Mouse (Mus musculus) brain, embryonic 14.5 days (tissue): ENCODE measurements around the gene Enpp3.

ENCODE experiments used
- CTCF ChIP-seq: fragments of 200-500 bp; IDR thresholded peaks from 2 replicates; pipeline ENCODE4 v1.5.1; 2012; ENCODE audit warnings: inconsistent platforms, mild to moderate bottlenecking, moderate library complexity, borderline replicate concordance; ENCODE audit not compliant: insufficient read depth, insufficient read length; ENCODE audit errors: extremely low read depth
- POLR2A ChIP-seq: fragments of 200-500 bp; IDR thresholded peaks from 2 replicates; pipeline ENCODE4 v1.6.1; 2012; ENCODE audit warnings: mild to moderate bottlenecking, inconsistent platforms, borderline replicate concordance; ENCODE audit not compliant: poor library complexity, insufficient read depth, insufficient read length, severe bottlenecking; ENCODE audit errors: extremely low read depth

DNA sequence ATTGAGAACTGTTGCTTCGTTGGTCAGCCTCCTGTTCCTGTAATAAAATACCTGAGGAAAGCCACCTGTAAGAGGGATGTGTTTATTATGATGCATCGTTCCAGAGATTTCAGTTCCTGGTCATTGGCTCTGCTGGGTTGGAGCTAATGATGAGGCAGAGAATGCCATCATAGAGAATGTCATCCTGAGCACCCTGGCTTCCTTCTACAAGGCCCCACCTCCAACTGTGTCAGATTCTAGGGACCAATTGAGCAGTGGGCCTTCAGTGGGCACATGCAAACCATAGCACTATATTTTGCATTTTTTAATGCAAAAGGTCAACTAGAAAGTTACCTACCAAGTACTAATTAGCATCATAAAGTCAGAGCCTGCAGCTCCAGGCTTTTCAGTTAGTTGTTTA lies 20.5 kb upstream of the Enpp3 start:
- TF ChIP-seq POLR2A (no peak), CTCF (no peak)
